Mouse (Mus musculus) CD4-positive, CD25-positive, alpha-beta regulatory T cell, adult 2 months (primary cell): ENCODE data around the gene Amh.
"Not testable (repeated sequence)": the region's sequence is repeated elsewhere in the genome, so short reads cannot be mapped to it uniquely, and the experiment has no call there.

Source experiments
- DNase-seq: peaks from one replicate; pipeline ENCODE4 v3.0.0-alpha.2; 2012; ENCODE audit warnings: low read depth, low spot score

Amh gene

DNA sequence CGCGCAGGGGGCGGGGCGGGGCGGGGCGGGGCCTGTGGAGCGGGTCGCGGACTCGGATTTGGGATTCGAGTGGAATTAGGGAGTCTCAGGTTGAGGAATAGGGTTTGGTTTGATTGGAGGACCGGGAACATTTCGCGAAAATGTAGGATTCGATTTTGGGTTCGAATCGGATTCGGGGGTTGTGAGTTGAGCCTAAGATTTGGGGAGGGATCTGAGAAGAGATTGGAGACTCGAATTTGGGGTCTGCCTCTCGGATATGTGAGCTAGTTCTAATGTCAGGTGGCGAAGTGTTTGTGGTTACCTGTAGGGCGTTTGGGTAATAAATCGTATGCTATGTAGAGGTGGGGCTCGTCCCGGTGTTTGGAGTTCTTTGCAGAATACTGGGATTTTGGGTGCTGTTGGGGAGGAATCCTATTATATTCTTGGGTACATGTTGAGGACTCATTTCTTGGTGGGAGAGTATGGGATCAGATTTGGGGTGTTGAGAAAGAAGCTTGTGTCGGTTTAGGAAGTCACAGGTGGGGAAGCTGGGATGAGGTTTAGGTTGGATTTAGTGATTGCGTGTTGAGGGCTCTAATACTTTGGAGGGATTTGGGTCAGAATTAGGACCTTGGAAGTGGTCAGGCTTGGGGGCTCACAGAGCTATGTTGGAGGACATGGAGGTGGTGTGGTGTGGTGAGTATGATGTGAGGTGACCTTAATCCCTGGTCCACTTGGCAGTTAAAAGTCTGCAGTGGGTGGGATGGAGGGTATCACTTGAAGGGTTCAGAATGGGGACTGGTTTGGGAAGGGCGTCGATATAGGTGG lies 22.2 kb downstream of the Amh start:
- no peak for DNase-seq

DNA sequence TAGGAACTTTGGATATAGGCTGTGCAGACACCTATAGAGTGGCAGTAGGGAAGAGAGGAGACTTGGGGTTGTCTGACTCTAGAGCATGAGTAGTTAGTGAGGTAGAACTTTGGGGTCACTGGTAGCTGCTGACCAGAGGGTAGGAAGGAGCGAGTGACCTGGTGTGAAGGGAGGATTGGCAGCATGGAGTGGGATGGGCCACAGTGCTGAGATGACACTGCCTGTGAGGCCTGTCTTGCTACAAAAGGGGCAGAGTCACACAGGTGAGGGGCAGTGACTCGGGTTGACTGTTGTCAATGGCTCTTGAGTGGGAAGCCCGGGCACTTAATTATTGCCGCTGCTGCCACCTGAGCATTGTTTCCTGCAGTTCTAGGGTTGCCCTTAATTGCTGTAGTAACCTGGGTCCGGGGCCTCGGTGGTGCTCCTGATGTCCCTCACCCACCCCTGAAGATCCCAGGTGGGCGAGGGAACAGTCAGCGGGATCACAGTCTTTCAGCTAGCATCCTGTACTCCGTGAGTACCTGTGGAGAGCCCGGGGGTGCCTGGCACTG lies 22.9 kb downstream of the Amh start:
- no peak for DNase-seq

- DNase-seq = not testable (repeated sequence)
Observed at GRCm38 (mm10) chr10:80828587-80828986, 23.5 kb downstream of the Amh start.

DNA sequence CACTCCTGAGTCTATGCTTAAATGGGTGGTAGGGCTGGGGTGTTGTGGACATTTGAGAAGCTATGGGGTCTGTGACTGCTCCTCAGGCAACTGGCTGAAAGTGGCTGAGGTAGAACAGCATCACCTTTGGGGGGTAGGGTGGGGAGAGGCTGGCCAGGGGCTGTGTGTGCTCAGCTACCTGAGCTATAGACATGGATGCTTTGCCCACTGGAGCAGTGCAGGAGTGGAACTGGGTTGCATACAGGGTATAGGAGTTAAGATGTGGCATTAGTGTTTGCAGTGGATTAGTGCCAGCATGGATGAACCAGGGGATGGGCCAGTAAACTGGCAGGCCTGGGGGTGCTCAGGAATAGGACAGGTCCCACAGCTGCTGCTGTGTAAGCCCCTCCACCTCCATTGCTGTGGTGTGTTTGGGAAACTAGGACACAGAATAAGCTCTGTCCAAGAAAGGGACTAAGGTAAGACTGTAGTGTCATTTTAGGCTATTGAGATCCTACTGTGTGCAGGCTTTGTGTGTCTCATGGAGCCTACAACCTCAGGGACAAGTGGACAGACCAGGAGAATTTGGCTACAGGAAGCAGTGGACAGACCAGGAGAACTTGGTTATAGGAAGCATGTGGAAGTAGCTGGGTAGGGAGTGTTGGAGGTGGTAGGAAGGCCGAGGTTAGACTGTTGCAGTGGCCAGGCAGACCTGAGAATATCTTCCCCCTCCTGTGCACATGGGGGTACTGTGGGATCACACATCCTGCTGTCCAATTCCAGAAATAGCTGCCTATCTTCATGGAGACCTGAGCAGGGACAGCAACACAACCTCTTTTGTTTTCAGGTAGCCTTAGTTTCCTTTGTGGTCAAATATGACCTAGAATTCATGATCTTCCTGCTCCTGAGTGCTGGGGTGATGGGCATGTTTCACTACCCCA lies 24.6 kb downstream of the Amh start:
- no peak for DNase-seq

DNA sequence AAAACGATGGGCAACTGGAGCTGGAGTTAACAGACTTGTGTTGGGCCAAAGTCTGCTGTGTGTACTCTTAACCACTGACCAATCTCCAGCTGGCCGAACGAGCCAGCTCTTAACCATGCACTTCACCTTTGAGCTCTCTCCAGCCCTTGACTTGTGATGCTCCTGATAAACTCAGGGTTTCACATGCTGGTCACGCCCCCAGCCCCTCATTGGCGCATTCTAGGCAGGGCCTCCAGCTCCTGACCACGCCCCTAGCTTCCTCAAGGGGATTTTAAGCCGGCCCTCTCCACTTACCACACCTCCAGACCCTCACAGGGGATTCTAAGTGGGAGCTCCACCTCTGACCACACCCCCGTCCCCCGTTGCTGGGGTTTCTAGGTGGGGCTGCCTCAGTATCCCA lies 26.1 kb downstream of the Amh start:
- peak; percentile 52 for DNase-seq

DNA sequence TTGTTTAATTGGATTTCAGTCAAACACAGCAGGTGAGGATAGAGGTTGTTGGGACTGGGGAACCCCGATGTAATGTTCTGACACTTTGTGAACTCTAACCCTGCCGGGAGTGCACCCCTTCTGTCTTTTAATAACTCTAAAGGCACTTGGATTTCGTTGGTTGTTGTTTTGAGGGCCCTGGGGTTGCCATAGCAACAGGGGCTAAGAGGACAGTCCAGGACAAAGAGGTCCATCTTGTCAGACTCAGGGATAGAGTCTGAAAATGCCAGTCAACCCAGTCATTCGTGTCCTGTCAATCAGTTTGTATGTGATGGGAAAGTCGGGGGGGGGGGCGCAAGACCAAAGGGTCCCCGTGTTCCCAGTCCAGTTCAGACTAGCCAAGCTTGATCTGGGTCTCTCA lies 27.8 kb downstream of the Amh start:
- no peak for DNase-seq

GRCm38 (mm10) chr10:80835617-80836016 lies 30.6 kb downstream of the Amh start:
- no peak for DNase-seq

- no peak for DNase-seq
Observed at GRCm38 (mm10) chr10:80836949-80837379, 31.9 kb downstream of the Amh start.

DNA sequence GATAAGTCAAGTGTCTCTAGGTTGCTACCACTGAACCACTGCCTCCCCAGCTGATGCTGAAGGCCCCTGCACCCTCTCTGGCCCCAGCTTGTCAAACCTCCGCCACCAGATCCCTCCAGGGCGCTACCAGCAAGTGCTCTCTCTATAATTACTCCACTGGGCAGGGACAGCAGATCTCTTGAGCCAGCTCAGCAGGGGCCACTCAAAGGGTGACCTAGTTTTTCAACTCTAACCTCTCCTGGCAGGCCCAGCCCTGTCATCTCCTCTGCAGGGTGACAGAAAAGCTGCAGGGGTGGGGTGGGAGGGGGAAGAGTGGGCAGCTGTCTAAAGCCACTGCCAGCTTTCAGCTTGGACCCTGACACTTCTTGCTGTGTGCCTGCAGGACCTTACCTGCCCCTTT lies 32.8 kb downstream of the Amh start:
- DNase-seq = no peak

DNA sequence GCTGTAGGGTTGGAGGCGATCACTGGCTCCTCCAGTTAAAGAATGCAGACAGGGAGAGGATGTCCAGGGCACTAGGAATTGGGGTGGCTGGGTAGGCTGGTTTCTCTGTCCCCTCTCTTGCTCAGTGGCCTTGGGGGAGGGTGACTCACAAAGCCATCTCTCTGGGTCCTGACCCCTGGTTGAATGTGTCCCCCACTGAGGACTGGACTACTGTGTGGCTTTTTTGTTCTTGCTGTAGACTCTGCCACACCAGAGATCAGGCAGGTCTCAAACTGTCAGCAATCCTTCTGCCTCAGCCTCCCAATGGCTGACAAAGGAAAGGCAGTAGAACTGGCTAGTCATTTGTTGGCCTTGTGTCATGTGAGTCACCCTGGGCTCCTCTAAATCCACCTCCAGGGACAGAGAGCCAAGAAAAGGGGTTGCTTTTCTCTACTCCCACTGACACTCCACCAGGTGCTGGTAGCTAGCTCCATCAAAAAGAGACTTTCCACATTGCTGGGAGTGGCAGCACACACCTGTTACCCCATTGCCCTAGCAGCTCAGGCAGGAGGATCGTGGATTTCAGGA lies 33.4 kb downstream of the Amh start:
- DNase-seq = no peak

DNA sequence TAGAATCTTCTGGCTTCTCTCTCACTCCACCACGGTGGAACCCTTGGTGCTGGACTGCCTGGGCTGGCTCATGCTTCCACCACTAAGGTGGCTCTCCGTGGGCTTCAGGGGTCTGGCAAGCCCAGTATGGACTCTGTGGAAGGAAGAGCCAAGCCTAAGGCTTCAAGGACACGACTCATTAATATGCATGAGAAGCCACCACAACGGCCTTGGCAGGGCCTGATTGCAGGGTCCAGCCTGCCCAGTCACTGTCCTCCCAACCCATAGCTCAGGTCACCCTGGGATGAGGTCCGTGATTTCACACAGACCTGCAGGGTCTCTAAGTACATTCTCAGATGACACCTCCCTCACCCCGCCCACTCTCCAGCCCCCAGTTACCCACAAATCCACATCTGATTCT lies 34.8 kb downstream of the Amh start:
- DNase-seq = no peak

DNA sequence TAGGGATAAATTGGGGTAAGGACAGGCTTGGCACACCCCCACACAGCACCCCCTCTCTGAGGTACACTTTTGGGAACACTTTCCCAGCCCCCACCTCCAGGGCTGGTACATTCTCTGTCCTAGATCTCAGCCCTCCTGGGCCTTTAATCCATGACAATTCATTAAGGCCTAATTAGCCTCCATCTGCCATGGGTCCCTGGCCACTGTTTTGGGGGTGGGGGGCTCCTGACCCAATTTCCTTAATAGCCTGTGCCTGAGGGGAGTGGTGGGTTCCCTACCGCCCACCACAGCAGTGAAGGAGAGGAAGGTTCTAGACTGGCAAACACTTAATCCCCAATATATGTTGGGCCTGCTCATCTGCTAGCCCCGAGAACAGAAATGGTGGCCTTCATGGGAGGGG lies 36.6 kb downstream of the Amh start:
- DNase-seq = no peak

DNA sequence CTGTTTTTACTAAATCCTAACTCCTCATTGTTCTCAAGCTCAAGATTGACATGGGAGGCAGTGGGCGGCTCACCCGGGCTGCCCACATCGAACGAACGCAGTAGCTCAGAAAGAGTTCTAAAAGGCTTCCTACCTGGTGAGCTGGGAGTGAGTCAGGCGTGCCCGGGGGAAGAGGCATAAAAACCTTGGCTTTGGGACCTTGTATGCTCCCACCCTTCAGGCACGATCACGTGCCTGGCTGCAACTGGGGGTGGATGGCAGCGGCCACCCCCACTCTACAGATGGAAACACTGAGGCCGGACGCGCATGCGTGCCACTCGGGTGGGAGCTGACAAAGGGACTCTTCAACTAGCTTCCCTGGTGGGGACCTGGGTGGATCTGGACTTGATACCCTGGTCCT lies 37.3 kb downstream of the Amh start:
- no peak for DNase-seq

DNA sequence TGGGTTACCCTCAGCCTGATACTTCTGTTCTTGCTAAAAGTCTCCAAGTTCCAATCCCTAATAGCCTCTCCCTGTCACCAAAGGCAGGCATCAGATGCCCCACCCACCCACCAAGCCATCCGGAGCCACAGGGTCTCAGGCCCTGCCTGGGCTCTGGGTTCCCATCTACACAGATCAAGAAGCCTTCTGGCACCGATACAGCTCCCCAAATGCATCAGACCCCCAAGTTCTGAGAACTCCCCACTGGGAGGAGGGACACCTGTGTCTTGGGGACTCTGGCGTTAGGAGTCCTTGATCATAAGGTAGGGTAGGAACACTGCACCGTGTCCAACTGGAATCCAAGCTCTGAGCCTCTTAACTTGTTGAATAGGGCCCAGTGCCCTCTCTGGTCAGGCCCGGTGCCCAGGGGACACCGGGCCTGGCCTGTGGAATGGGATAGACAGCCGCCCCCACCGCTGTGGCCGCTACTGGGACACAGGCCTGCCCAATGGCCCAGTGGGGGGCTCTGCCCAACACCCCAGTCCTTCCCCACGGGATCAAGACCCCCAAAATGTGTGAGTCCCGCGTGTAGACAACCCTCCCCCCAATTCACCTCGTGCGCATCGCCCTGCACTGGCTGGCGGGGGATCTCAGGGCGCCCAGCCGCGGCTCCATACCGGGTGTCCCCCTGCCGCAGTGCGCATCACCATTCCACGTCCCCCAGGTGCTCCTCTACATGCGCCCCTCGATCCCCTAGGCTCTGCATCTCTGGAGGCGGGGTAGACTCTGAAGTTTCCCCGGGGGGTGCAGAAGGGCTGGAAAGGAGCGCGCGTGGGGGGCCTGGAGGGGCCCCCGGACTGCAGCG lies 38.3 kb downstream of the Amh start:
- DNase-seq = no peak

DNA sequence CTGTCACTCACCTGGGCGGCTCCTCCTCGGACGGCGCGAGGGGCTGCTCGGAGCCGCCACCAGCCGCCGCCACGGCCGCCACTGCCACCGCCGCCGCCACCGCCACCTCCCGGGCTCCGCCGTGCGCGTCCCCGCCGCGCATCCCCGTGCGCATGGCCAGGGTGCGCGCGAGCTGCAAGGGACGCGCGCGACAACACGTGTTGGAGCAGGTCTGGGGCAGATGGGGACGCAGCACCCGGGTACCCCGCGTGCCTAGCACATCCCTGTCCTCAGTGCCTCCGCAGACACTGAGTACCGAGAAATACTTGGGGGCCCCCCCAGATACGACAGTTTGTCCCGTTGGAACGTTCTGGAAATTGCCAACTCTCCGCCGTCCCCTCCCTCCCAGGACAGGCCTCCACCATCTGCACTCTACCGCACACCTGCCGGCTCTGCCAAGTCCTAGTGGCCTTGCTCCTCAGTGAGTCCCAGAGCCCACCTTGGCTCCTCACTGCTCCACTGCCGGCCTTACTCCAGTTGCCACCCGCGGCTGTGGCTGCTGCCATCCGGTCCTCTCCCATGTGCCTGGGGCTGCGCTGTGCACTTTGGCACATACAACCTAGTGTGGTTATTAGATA lies 39.0 kb downstream of the Amh start, which contains the start of gene Lingo3:
Lingo3 (minus strand) TSS at position 109 of the 617 bp plus-strand sequence.
- DNase-seq = no peak

GRCm38 (mm10) chr10:80845055-80845693 lies 40.1 kb downstream of the Amh start:
- no peak for DNase-seq

DNA sequence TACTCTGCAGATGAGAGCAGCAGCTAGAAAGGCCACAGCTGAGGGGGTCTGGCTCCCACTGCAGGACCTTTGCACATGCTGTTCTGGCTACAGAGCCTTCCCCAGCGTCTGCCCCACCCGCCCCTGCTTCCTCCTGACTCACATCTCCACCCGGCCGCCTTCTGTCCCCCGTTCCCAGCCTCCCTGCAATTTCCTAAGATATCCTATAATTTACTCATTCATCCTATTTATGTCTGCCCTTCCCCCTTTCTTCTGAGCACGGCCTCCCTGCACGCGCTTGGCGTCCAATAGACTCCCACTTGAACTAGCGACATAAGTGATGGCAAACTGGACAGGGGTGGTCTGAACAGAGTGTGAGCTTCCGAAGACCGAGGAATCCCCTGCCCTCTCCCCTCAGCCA lies 40.7 kb downstream of the Amh start:
- DNase-seq = no peak

GRCm38 (mm10) chr10:80848571-80848970 lies 43.5 kb downstream of the Amh start:
- peak; percentile 88 for DNase-seq

- DNase-seq = peak; percentile 98
Observed at GRCm38 (mm10) chr10:80854913-80855748, 50.1 kb downstream of the Amh start, which contains the start of the genes Lsm7 and Sppl2b. Lsm7 (minus strand) TSS chr10:80855209. Sppl2b (plus strand) TSS chr10:80855275.
